13 mouse cellular contexts compared by ENCODE assay signal in genomic region chr1:58215956-58216532, GRCm38 (mm10). TPM values are rescaled to one million over a fixed set of nuclear protein-coding genes. Genes with fewer than 3 reads are reported as not detected.
"Had no signal": no experiment of that assay in that cellular context is flagged by ENCODE, and none has a peak within 500 bp of the region (broad histone marks: within the 10 kb centered on the region; RNA-seq: fewer than 3 reads in every experiment).

No protein-coding gene starts in this region.

- H3K9ac ChIP-seq: liver, embryonic 12.5 days; lung, embryonic 15.5 days; midbrain, embryonic 12.5 days; neural tube, embryonic 15.5 days had no signal

- DNase-seq: kidney, adult 8-10 months; kidney, postnatal 25 days; right cerebral cortex, adult 18-20 months; right cerebral cortex, postnatal 25 days; thymus, adult 2 months; thymus, postnatal 25 days had no signal

- H3K4me2 ChIP-seq: liver, embryonic 12.5 days; lung, embryonic 15.5 days; midbrain, embryonic 12.5 days; neural tube, embryonic 15.5 days had no signal

- H3K27ac ChIP-seq: liver, embryonic 12.5 days; lung, embryonic 15.5 days; midbrain, embryonic 12.5 days; neural tube, embryonic 15.5 days; stomach, postnatal 0 days had no signal

- ATAC-seq: intestine, postnatal 0 days; liver, embryonic 12.5 days had no signal

- H3K4me3 ChIP-seq: liver, embryonic 12.5 days; lung, embryonic 15.5 days; midbrain, embryonic 12.5 days; myocyte; neural tube, embryonic 15.5 days had no signal

- H3K36me3 ChIP-seq: liver, embryonic 12.5 days; lung, embryonic 15.5 days; midbrain, embryonic 12.5 days; neural tube, embryonic 15.5 days had no signal

- H3K4me1 ChIP-seq: liver, embryonic 12.5 days; midbrain, embryonic 12.5 days; neural tube, embryonic 15.5 days had no signal

- H3K9me3 ChIP-seq: liver, embryonic 12.5 days; lung, embryonic 15.5 days; midbrain, embryonic 12.5 days; neural tube, embryonic 15.5 days had no signal

- H3K27me3 ChIP-seq: liver, embryonic 12.5 days; lung, embryonic 15.5 days; midbrain, embryonic 12.5 days; neural tube, embryonic 15.5 days had no signal

RNA-seq across cellular contexts. Expression of gene Aox4, which starts 5.8 kb away (rescaled TPM):
- polyA plus RNA-seq: intestine, postnatal 0 days; midbrain, embryonic 12.5 days; myocyte had no signal
